Comparison of ENCODE assay signal across 10 mouse cellular contexts in genomic region chr1:162361978-162362377, GRCm38 (mm10).
DNase-seq lines count a peak whose midpoint lies in the region; ATAC-seq lines count a peak whose summit lies in the region.
"Had no signal": no experiment of that assay in that cellular context is flagged by ENCODE, and none has a peak within 500 bp of the region (broad histone marks: within the 10 kb centered on the region; RNA-seq: fewer than 3 reads in every experiment).

No protein-coding gene starts in this region.

- DNase-seq in cerebellum, adult 8-10 months: peak; percentile 33
- DNase-seq in kidney, postnatal 4 days: peak; percentile 55 to 59
- DNase-seq in Muller cell, postnatal 12 days (ENCODE audit: inconsistent ontology term): peak; percentile 20
- DNase-seq in layer of hippocampus, postnatal 10 days (ENCODE audit: low spot score in 2 of 2): peak; percentile 29 to 57
- DNase-seq in spleen, adult 18-20 months: no peak
- no peak for DNase-seq in c-Kit-positive CD71-positive TER-119-positive erythroid progenitor cells, embryonic 14.5 days (ENCODE audit: low spot score)

- WGBS in kidney, embryonic 15.5 days: 51% methylated on average over 5 of the region's 5 CpGs

- H3K9ac ChIP-seq in kidney, embryonic 15.5 days: no peak overlapping the region

- H3K4me2 ChIP-seq in kidney, embryonic 15.5 days: no peak overlapping the region

- no peaks in the 10 kb centered on the region for H3K9me3 ChIP-seq in kidney, embryonic 15.5 days (replicated peaks)
- H3K9me3 ChIP-seq: megakaryocyte, embryonic 14.5 days had no signal

- ATAC-seq in cerebellum, adult (ENCODE audit: insufficient number of reproducible peaks, low FRiP score, low TSS enrichment): no peak
- ATAC-seq in kidney, embryonic 15.5 days (replicated peaks; ENCODE audit: low FRiP score): no peak
- ATAC-seq: activated CD4-positive, CD25-positive, alpha-beta regulatory T cell, adult 4 months had no signal

- peaks cover 26% of the 10 kb centered on the region for H3K4me1 ChIP-seq in kidney, embryonic 15.5 days
- H3K4me1 ChIP-seq: megakaryocyte, embryonic 14.5 days had no signal

- H3K36me3 ChIP-seq in kidney, embryonic 15.5 days: no peaks in the 10 kb centered on the region

- H3K27me3 ChIP-seq in kidney, embryonic 15.5 days: no peaks in the 10 kb centered on the region
- H3K27me3 ChIP-seq: megakaryocyte, embryonic 14.5 days had no signal

- H3K27ac ChIP-seq in kidney, embryonic 15.5 days: no peak overlapping the region

- H3K4me3 ChIP-seq in kidney, embryonic 15.5 days (replicated peaks): no peak overlapping the region
- H3K4me3 ChIP-seq: megakaryocyte, embryonic 14.5 days had no signal

Comparison
In these comparisons a context has a peak if more than half of its experiments do, and no peak if none do; other contexts are left out.
1. DNase-seq: peak in cerebellum, adult 8-10 months (single experiment), kidney, postnatal 4 days (2 of 2), Muller cell, postnatal 12 days (single experiment) and layer of hippocampus, postnatal 10 days (2 of 2); none in spleen, adult 18-20 months (0 of 2) and c-Kit-positive CD71-positive TER-119-positive erythroid progenitor cells, embryonic 14.5 days (single experiment).